Mouse (Mus musculus) heart, embryonic 14.5 days (tissue): Measurements from ENCODE around the gene Degs1. TPM values are rescaled to one million over a fixed set of nuclear protein-coding genes. Genes with fewer than 3 reads are reported as not detected.

ENCODE experiments used
- ATAC-seq: fragments of 200-750 bp; cut with Nextera tagmentation; 2 replicates; pipeline ENCODE4 v1.8.0; 2017; ENCODE audit warnings: low read depth, moderate TSS enrichment; ENCODE audit not compliant: insufficient number of reproducible peaks, insufficient read depth, low FRiP score
- H3K27ac ChIP-seq, 2 experiments: fragments of 200-500 bp in 1 of 2; fragments of 300-500 bp in 1 of 2; sonication (generic) in 1 of 2; replicated peaks in 1 of 2; 2 replicates each; pipeline ENCODE4 v1.5.1; 2012 to 2014; ENCODE audit warnings: low read depth in 2 of 2, low read length in 2 of 2, control low read depth in 1 of 2, mild to moderate bottlenecking in 1 of 2, mixed read lengths in 1 of 2; ENCODE audit not compliant: control insufficient read depth in 1 of 2, insufficient read depth in 1 of 2
- H3K27me3 ChIP-seq: fragments of 300-500 bp; sonication (generic); 2 replicates; pipeline ENCODE4 v1.6.1; 2014; ENCODE audit warnings: mild to moderate bottlenecking, low read length, control low read depth; ENCODE audit not compliant: control insufficient read depth, insufficient read depth
- H3K36me3 ChIP-seq: fragments of 300-500 bp; sonication (generic); 2 replicates; pipeline ENCODE4 v1.6.1; 2014; ENCODE audit warnings: mild to moderate bottlenecking, control low read depth, low read length, mixed read lengths; ENCODE audit not compliant: control insufficient read depth, insufficient read depth
- H3K4me1 ChIP-seq, 2 experiments: fragments of 200-500 bp in 1 of 2; fragments of 300-500 bp in 1 of 2; sonication (generic) in 1 of 2; 2 replicates each; pipeline ENCODE4 v1.6.1; 2012 to 2014; ENCODE audit warnings: low read length in 2 of 2, control low read depth in 1 of 2, mixed read lengths in 1 of 2; ENCODE audit not compliant: control insufficient read depth in 2 of 2, insufficient read depth in 2 of 2
- H3K4me2 ChIP-seq: fragments of 300-500 bp; sonication (generic); 2 replicates; pipeline ENCODE4 v1.6.1; 2014; ENCODE audit warnings: mild to moderate bottlenecking, low read length
- H3K4me3 ChIP-seq, 2 experiments: fragments of 200-500 bp in 1 of 2; fragments of 300-500 bp in 1 of 2; sonication (generic) in 1 of 2; 2 replicates each; pipeline ENCODE4 v1.5.1; 2012 to 2014; ENCODE audit warnings: low read length in 2 of 2, mild to moderate bottlenecking in 2 of 2, control low read depth in 1 of 2, low read depth in 1 of 2, moderate library complexity in 1 of 2; ENCODE audit not compliant: control insufficient read depth in 1 of 2, insufficient read depth in 1 of 2
- H3K9ac ChIP-seq: fragments of 300-500 bp; sonication (generic); 2 replicates; pipeline ENCODE4 v1.6.1; 2014; ENCODE audit warnings: mild to moderate bottlenecking, low read length
- H3K9me3 ChIP-seq: fragments of 300-500 bp; sonication (generic); 2 replicates; pipeline ENCODE4 v1.6.1; 2016; ENCODE audit warnings: low read length, control low read depth; ENCODE audit not compliant: control insufficient read depth
- WGBS: fragments of 180-500 bp; shearing (Covaris S2); extraction: QIAGEN DNeasy Blood & Tissue Kit; methylation state at CpG from one replicate; pipeline ENCODE4 v1.1.7; 2014; 5-methylcytosine and 5-hydroxymethylcytosine counted together
- polyA plus RNA-seq: library from polyadenylated mRNA; unstranded; fragments of >200 nt; fragmentation: Nextera tagmentation; extraction: Ambion mirVana; gene quantifications from 2 replicates; pipeline ENCODE4 v1.2.1, GENCODE M21; 2014

Degs1 gene
- polyA plus RNA-seq, 1 experiment from 2014 or later: 195 TPM

DNA sequence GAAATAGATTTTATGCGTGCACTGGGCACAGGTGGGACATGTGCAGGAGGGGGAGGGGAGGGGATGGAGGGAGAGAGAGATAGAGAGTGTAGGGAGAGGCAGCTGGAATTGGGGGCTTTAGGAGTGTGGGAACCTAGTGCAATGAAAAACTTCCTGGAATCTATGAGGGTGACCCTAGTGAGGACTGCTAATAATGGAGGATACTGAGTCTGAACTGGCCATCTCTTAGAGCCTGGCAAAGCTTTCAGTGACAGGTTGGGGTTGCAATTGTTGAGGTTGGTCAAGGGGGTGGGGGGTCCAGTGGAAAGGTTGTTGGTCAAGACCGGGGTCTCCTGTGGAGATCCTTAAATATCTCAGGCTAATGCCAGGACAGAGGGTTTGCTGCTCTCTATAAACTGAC, 27.7 kb upstream of the Degs1 start:
- Histone ChIP-seq H3K4me1 (no peaks in the 10 kb centered on the region), H3K9ac (no peak overlapping the region), H3K4me3 (no peak overlapping the region), H3K27me3 (no peaks in the 10 kb centered on the region), H3K9me3 (no peaks in the 10 kb centered on the region), H3K36me3 (peaks cover 14% of the 10 kb centered on the region), H3K4me2 (no peak overlapping the region), H3K27ac (no peak overlapping the region)
- 84% methylated on average over 2 of the region's 2 CpGs for WGBS
- no peak for ATAC-seq

DNA sequence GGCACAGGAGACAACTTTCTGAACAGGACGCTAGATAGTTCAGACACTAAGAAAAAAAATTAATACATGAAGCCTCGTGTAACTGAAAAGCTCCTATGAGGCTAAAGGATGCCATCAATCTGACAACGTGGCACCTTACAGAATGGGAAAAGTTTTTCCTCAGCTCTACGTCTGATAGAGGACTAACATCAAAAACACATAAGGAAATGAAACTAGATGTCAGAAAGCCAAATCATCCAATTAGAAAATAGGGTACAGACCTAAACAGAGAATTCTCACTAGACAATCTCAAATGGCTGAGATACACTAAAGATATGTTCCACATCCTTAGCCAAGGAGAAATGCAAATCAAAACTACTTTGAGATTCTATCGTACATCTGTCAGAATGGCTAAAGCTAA, 26.8 kb upstream of the Degs1 start:
- H3K27ac ChIP-seq: no peak overlapping the region
- H3K4me2 ChIP-seq: no peak overlapping the region
- 73% methylated on average over 5 of the region's 5 CpGs for WGBS
- no peaks in the 10 kb centered on the region for H3K9me3 ChIP-seq
- no peaks in the 10 kb centered on the region for H3K27me3 ChIP-seq
- no peak overlapping the region for H3K4me3 ChIP-seq
- peaks cover 5% of the 10 kb centered on the region for H3K36me3 ChIP-seq
- no peak overlapping the region for H3K9ac ChIP-seq
- ATAC-seq: no peak
- H3K4me1 ChIP-seq: no peaks in the 10 kb centered on the region

DNA sequence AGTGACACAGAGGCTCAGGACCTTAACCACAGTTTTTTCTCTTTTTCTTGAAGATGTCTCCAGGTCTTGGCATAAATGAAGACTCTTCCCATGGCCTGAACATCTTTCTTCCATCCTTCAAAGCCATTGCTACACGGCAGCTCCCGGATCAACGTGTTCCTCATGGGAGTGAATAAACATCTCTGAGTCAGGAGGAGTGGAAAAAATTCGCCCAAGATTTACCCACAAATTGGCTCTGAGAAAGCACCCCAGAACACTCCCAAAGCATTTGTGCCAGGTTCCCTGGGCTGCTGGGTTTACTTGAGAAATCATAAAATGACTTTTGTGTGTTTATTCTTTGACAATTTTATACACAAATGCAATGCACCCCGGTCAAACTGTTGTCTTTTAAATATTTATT, 20.3 kb upstream of the Degs1 start:
- no peaks in the 10 kb centered on the region for H3K27me3 ChIP-seq
- WGBS: 79% methylated on average over 5 of the region's 5 CpGs
- no peak for ATAC-seq
- no peaks in the 10 kb centered on the region for H3K36me3 ChIP-seq
- H3K27ac ChIP-seq: no peak overlapping the region
- H3K4me3 ChIP-seq: no peak overlapping the region
- H3K9me3 ChIP-seq: no peaks in the 10 kb centered on the region
- no peak overlapping the region for H3K4me2 ChIP-seq
- H3K4me1 ChIP-seq: no peaks in the 10 kb centered on the region
- H3K9ac ChIP-seq: no peak overlapping the region

DNA sequence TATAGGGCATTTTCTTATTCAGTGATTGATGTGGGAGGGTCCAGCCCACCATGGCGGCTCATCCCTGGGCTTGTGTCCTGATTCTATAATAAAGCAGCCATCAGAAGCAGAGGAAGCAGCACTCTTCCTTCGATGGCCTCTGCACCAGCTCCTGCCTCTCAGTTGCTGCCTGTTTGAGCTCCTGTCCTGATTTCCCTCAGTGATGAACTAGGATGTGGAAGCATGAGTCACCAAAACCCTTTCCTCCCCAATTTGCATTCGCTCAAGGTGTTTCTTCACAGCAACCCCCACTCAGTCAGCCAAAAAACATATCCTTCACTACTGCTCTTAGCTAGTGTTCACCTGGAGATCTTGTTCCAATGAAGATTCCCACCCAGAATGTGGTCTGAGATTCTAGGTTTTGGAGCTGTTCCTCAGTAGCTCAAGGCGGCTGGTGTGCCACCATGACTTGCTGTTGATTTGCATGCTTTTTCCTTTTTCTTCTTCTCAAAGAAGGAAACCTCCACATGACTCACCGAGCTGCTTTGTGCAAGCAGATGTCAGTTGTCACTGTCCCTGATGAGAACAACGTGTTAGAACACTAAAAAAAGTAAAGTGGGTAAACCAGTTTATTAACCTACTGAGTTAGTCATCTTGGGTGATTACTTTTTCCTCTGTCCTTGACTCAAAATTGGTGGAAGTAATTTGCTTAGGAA, 19.7 kb upstream of the Degs1 start:
- H3K4me3 ChIP-seq: no peak overlapping the region
- 64% methylated on average over 6 of the region's 6 CpGs for WGBS
- no peaks in the 10 kb centered on the region for H3K4me1 ChIP-seq
- H3K9me3 ChIP-seq: no peaks in the 10 kb centered on the region
- no peak overlapping the region for H3K27ac ChIP-seq
- no peaks in the 10 kb centered on the region for H3K27me3 ChIP-seq
- no peak overlapping the region for H3K9ac ChIP-seq
- no peak overlapping the region for H3K4me2 ChIP-seq
- H3K36me3 ChIP-seq: no peaks in the 10 kb centered on the region
- no peak for ATAC-seq

DNA sequence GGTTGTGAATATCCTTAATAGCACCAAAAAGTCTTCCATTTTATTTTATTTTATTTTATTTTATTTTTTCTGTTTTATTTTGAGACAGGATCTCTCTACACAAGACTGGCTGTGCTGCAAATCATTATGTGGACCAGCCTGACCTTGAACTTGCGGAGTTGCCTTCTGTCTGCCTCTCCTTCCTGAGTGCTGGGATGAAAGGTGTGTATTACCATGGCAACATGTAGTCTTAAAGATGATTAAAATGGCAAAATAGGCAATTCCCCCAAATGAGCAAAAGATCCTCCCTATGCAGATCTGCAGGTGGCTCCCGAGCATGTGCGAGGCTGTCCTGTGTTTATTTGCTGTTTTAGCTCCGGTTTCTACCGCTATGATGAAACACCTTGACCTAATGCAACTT, 15.2 kb upstream of the Degs1 start:
- Histone ChIP-seq H3K9ac (no peak overlapping the region), H3K36me3 (no peaks in the 10 kb centered on the region), H3K27me3 (no peaks in the 10 kb centered on the region), H3K9me3 (no peaks in the 10 kb centered on the region), H3K27ac (no peak overlapping the region), H3K4me1 (no peaks in the 10 kb centered on the region), H3K4me3 (no peak overlapping the region), H3K4me2 (no peak overlapping the region)
- no peak for ATAC-seq
- WGBS: 91% methylated on average over 5 of the region's 5 CpGs

DNA sequence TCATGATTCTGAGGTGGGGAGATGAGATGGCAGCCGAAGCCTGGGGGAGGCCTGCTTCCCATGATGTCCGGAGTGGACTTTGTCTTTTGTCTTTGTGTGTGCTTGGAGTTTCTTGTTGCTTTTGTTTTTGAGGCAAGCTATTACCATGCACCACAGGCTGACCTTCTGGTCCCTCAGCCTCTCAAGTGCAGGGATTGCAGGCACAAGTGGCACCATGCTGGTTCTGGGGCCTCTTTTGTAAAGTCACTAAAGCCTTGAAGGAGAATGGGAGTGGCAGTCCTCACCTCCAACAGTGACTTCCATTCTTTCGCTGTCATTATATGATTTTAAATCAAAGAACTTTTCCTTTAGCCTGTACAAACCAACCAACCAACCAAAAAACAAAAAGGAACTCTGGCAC, 14.6 kb upstream of the Degs1 start:
- Histone ChIP-seq H3K36me3 (no peaks in the 10 kb centered on the region), H3K4me3 (no peak overlapping the region), H3K27me3 (no peaks in the 10 kb centered on the region), H3K27ac (no peak overlapping the region), H3K9me3 (no peaks in the 10 kb centered on the region), H3K4me2 (no peak overlapping the region), H3K9ac (no peak overlapping the region), H3K4me1 (peaks cover 0 to 1% of the 10 kb centered on the region in 2 experiments; a peak in 1 of 4 replicates)
- 83% methylated on average over 3 of the region's 3 CpGs for WGBS
- ATAC-seq: no peak

DNA sequence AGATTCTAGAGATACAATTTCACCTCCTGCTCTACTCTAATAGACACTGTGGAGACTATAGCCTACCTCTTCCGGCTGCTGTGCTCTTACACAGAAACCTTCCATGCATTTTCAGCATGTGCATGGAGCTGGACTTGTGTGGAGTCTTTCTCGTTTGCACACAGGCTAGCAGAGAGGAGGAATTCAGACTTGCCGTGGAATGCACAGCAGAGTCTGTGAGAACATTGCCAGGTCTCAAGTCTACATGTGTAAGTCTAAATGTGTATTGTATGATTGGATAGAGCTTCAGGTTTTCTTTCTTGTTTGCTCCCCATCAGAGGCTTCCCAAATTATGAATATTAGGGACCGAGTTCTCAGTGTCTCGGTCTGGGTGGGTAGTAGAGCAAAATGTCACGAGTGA, 14.2 kb upstream of the Degs1 start:
- Histone ChIP-seq H3K4me3 (no peak overlapping the region), H3K27me3 (no peaks in the 10 kb centered on the region), H3K36me3 (no peaks in the 10 kb centered on the region), H3K4me1 (peaks cover 2 to 4% of the 10 kb centered on the region in 2 experiments; a peak in 2 of 4 replicates), H3K9me3 (no peaks in the 10 kb centered on the region), H3K27ac (no peak overlapping the region), H3K9ac (no peak overlapping the region), H3K4me2 (no peak overlapping the region)
- no peak for ATAC-seq
- WGBS: 72% methylated on average over 6 of the region's 6 CpGs

DNA sequence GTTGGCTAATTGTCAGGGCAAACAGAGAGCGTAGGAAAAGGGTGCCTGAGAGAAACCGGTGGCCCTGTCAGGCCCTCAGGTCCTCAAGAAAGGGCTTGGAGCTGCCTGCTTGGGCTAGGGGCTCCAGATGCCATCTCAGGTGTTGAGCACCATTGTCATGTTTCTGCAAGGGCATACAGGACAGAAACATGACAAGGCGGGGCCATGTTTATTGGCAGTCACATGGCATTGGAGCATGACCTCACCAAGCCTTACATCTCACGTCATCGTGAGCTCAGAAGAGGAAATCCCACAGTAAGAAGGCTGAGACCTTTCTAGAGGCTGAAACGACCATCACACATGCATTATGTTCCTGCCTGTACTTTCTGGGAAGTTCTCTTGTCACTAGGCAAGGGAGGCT, 13.5 kb upstream of the Degs1 start:
- Histone ChIP-seq H3K27me3 (no peaks in the 10 kb centered on the region), H3K9me3 (no peaks in the 10 kb centered on the region), H3K36me3 (no peaks in the 10 kb centered on the region), H3K4me2 (no peak overlapping the region), H3K9ac (no peak overlapping the region), H3K4me1 (peaks cover 2 to 4% of the 10 kb centered on the region in 2 experiments; a peak in 2 of 4 replicates), H3K27ac (no peak overlapping the region), H3K4me3 (no peak overlapping the region)
- 78% methylated on average over 6 of the region's 6 CpGs for WGBS
- ATAC-seq: no peak
